Mouse (Mus musculus) yolk sac, embryonic 10.5 days (tissue): ENCODE measurements around the gene Prune2.

ENCODE experiments used
- DNase-seq: peaks from one replicate; pipeline ENCODE4 v3.0.0-alpha.2; 2017; ENCODE audit warnings: low spot score

Gene Prune2

GRCm38 (mm10) chr19:17006220-17006907, 50.4 kb downstream of the Prune2 start:
- DNase-seq, result no peak

DNA sequence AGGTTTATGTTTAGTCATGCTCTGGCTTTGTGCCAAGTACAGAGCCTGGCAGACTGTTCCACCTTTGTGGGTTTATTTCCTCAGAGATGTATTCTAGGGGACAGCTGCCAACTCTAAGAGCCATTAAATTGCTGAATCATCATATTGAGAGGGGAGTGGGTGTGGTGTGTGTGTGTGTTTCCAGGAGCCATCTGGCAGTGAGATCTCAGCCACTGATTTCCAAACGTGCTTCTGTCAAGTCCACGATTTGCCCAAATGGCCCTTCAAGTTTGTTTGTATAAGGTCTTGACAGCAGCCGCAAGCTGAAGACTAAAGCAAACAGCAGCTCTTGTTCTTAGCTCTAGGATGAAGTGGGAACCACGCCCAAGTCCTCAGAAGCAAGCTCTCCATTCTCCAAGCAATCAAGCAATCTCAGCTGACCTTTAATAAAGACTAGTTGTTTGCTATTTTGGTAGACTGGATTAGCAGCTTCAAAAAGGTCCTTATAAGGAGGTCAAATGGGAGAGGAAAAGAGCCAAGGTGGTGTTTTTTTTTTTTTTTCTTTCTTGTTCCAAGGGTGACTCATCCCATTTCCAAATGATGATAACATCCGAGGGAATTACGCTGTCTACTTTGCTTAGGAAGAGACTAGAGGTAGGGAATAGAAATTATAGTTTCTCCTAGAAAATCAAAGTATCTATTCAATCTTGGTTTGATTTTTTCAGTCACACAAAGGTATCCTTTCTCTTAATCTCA, 55.5 kb downstream of the Prune2 start:
- no peak for DNase-seq

- no peak for DNase-seq
These were observed 57.2 kb downstream of the Prune2 start for GRCm38 (mm10) chr19:17013085-17013484.

DNA sequence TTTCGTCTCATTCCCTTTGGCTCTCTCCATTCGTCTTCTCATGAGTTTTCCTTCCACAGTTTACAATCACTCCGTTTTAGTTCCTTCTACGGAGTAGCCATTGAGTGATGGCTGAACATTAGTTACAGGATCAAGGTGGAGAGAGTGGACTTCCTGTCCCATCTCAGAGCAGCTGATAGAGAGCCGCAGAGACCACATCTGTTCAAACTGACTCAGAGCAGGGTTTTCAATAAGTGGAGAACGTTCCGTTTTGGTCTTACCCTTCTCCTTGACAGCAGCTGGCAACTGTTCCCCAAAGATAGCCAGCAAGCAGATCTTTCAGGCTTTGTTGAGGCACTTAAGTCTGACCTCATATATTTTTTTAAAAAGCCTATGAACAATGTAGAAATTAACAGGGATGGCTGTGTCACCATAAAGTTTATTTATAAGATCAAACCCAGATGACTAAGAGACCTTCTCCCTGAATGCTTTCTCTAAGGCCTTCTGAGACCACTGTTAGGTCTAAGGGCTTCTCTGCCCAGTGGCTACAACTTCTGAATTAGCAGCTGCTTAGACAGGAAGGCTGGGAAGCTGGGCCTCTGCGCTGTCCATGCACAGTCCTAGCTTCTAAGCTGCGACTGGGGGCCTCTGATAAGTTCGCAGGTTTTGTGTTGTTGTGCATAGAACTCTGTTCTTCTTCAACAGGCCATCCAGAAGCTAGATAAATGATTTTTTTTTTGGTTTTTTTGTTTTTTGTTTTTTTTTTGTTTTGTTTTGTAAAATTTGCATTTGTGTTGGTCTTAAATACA, 58.6 kb downstream of the Prune2 start:
- no peak for DNase-seq

DNA sequence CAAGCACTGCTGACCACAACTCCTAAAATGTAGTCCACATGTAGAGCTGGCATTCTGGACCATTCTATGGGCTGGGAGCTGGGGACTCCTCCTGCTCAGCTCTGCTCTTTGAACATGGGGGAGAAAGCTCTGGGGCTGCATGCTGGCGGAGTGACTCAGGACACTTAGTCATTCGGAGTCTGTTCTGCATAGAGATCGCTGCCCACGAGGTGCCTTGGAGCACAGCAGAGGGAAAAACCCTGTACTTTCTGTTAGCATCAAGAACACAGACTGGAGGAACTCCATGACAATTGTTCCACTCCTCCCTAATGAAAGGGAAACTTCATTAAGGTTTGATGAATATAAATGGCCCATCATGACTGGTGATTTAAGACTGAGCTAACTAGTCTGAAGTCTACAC, 68.8 kb downstream of the Prune2 start:
- no peak for DNase-seq

GRCm38 (mm10) chr19:17030276-17030675, 74.4 kb downstream of the Prune2 start:
- DNase-seq, result peak; percentile 8

GRCm38 (mm10) chr19:17032314-17032713, 76.4 kb downstream of the Prune2 start:
- no peak for DNase-seq

DNA sequence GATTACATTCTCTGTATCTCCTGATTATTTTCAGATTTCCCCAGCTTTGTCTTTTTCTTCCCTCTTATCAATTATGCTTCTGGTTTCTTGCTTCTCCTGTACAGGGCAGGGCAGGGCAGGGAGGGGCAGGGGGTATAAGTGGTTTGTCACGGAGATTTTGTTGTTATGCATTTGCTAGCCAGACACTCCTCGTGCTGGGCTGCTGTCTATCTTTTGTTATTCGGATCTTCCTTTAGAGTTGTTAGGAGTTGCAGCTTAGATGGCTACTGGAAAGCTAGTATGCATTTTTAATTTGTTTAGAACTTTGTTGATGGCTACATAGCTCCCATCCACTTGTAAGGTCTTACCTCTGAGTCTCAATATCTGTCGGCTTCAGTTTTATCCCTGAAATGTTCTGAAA, 91.0 kb downstream of the Prune2 start:
- no peak for DNase-seq

DNA sequence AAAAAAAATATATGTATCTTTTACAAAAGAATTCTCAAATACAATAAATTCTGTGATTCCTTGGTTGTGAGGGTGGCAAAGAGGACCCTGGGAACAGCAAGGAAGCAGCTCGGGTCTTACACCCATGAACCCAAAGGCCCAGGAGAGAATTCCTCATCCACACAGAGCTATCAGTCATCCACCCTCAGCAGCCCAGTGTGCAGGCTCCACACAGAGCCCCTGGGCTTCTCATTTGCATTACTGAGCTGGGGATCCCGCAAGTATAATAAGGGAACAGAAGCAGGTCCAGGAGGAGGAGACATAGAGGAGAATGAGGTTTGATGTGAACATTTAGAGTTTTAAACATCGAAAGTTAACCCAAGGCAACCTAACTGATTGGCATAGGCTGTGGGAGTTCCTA, 100.0 kb downstream of the Prune2 start:
- no peak for DNase-seq

GRCm38 (mm10) chr19:17060106-17060505, 104.2 kb downstream of the Prune2 start:
- no peak for DNase-seq

DNA sequence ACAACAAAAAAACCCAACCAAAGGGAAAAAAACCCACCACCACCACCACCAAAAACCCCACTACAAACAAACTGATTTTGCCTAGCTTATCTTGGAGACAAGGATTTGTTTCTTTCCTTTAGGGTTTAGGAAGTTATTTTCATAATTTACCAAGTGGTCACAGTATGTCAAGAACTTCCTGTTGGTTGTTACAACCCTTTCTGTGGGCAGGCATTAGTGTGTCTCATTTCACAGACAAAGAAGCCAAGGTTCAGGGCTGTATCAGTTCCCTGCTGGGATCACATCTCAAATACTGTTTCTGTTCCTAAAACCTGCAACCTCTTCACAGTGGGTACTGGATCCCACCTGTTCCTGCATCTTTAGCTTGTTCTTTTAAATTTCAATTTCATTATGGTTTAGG, 108.5 kb downstream of the Prune2 start:
- no peak for DNase-seq

DNA sequence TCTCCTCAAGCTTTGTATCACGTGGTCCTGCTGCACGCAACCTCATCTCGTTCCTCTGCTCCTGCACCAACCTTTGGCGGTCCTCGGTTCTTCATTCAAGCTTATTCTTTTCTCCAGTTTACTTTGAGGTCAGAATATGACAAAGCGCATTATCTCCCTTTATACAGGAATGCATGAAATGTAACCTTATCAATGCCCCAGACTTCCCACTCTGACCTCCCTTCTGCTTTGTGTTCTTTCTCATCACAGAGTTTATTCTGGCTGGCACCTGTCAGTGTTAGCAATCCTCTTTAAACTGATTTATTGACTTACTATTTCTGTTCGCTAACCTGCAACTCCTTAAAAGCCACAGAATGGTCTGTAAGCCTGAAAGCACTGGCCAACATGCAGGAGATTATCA, 113.1 kb downstream of the Prune2 start:
- no peak for DNase-seq

GRCm38 (mm10) chr19:17071205-17071604, 115.3 kb downstream of the Prune2 start:
- no peak for DNase-seq

- no peak for DNase-seq
These were observed 116.3 kb downstream of the Prune2 start for GRCm38 (mm10) chr19:17072245-17072644.

- DNase-seq, result no peak
These were observed 122.9 kb downstream of the Prune2 start for GRCm38 (mm10) chr19:17078643-17079316.

- DNase-seq, result no peak
These were observed 125.5 kb downstream of the Prune2 start for GRCm38 (mm10) chr19:17081382-17081781.

DNA sequence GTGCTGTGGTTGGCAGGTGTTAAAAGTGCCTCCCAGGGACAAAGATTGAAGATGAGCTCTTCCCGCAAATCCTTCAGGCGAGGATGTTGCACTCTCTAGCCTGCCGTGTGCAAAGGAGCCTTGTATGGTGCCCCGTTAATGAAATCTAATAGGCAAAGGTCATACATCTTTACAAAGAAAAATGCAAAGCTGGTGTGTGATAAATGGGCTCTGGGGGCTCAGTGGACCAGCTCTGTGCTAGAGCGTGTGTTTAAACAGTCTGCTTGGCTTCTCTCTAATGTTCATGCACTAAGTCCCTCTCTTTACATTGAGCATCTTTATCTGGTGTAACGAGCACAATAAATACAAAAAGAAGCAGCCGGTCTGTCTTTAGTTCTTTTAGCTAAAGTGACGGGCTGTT, 138.1 kb downstream of the Prune2 start:
- DNase-seq, result no peak

GRCm38 (mm10) chr19:17096338-17096737, 140.4 kb downstream of the Prune2 start:
- no peak for DNase-seq

DNA sequence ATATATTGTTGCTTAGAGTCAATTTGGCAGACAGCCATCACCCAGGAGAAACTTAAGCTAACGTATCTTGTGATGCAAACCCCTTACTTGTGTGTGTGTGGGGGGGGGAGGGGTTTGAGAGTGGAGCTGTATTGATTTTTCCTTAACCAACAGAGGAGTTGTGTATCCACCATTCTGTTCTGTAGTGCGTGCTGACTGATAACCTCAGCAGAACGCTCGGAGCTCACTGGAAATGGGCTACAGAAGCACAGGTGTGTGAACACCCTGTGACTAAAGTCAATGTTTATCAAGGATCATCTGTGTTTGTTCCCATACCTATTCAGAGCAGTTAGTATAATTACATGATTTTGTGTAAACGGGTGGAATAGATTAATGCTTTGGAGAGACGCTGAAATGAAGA, 141.3 kb downstream of the Prune2 start:
- DNase-seq, result no peak

DNA sequence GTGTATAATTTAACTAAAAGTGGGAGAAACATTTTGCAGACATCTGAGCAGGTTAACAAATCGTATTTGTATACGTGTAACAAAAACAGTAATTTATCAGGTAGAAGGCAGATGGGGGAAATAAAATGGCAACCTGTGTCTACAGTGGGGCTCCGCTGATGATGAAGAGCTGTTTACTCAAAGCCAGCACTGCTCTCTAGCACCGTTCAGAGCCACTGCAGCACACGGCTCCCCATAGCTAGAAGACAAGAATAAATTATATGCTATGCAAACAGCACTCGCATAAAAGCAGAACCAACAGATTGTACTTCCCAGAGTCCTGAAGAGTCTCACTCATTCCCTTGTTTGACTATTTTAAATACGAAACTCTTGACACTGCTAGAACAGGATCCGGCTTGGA, 152.9 kb downstream of the Prune2 start:
- no peak for DNase-seq

GRCm38 (mm10) chr19:17124034-17124735, 168.3 kb downstream of the Prune2 start:
- peak; percentile 12 for DNase-seq

- no peak for DNase-seq
These were observed 169.5 kb downstream of the Prune2 start for GRCm38 (mm10) chr19:17125380-17125779.
